Mouse (Mus musculus): ENCODE results near the gene Cmtm3.

Gene Cmtm3

DNA sequence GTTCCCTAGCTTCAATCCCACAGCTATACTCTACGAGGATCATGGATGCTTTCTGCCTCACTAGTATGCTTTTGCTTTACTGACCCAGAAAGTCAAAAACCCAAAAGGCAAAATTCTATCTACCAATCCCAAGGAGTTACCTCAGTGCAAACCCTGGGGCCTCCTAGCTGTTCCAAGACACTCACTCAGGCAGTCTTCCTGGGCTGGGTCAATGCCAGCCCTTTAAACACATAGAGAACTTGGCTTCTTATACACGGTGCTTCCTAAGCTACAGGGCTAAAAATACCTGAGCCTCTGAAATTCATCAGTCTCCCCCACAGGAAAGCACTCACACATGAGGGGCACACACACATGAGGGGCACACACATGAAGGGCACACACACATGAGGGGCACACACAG is 44.1 kb downstream of the Cmtm3 start:
- DNase-seq (ENCODE audit: low read depth, low spot score): no peak

DNA sequence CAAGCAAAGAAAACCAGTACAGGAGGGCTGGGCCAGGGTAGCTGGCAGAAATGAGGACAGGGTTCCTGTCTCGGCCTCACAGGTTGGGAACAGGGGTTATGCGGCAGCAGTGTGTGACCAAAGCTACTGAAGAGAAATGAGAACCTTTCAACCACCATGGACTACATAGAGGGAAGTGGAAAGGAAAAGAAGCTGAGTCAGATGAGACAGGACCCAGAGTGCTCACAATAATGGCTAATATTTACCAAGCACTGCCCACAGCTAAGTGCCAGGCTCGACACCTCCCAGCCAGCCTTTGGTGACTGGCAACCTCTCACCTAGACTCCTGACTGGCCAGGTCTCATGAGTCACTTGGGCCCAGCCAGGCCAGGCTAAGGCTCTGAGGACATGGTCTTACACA is 44.8 kb downstream of the Cmtm3 start:
- DNase-seq (ENCODE audit: low read depth, low spot score): no peak

DNA sequence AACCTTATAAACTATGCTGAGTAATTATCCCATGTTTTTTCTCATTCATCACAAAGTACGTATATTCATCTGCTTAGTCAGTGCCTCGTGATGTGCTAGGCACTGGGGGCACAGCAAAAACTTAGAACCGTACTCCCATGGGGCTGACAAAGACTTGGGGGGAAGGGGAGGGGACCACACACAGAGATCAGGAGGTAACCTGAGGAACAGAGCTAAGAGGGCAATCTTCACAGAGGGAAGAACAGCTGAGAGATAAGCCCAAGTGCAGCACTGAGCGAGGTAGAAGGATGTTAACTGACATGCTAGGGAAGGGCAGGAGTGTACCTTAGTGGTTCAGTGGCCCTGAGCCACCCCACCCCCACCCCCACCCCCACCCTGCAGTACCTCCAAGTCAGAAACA is 47.5 kb downstream of the Cmtm3 start:
- DNase-seq (ENCODE audit: low read depth, low spot score): no peak

DNA sequence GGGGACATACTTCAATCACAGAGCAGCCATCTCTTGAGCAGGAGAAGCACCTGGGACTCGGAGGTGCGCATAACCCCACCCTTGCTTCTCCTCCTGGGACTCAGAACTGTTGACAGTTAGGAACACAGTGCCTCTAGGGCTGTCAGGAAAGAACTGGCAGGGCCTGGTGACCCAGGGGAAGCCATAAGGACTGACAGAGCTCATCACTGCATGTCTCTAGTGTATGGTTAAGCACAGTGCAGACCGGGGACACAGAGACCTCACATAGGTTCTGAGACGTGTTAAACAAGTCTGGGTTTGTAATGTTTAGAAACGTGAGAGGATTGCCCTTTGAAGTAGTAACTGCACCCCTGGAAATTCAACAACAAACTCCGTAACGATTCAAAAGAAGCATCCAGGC is 48.3 kb downstream of the Cmtm3 start:
- no peak for DNase-seq (ENCODE audit: low read depth, low spot score)

GRCm38 (mm10) chr8:104387980-104388379 is 48.8 kb downstream of the Cmtm3 start:
- no peak for DNase-seq (ENCODE audit: low read depth, low spot score)

- no peak for DNase-seq (ENCODE audit: low read depth, low spot score)
Observed at GRCm38 (mm10) chr8:104390245-104390644, 51.0 kb downstream of the Cmtm3 start.

- no peak for DNase-seq (ENCODE audit: low read depth, low spot score)
Observed at GRCm38 (mm10) chr8:104393139-104393538, 53.9 kb downstream of the Cmtm3 start.

DNA sequence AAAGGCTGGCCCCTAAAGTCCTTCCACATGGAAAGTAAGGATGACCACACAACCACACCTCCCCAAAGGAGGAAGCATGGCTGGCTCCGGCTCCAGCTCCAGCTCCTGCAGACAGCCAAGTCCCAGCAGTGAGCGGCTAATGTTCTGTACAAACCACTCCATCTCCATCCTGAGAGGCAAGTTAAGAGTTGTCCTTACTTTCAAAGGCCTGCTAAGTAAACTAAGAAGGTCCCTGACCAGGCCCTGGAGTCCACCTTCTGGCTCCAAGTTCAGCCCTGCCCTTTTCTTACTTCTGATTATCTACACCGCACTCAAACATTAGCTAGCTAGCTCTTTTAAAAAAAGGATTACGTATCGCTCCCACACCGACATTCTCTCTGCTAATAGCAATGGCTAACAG is 54.6 kb downstream of the Cmtm3 start:
- no peak for DNase-seq (ENCODE audit: low read depth, low spot score)

GRCm38 (mm10) chr8:104394801-104395702 is 55.8 kb downstream of the Cmtm3 start:
- no peak for DNase-seq (ENCODE audit: low read depth, low spot score)

DNA sequence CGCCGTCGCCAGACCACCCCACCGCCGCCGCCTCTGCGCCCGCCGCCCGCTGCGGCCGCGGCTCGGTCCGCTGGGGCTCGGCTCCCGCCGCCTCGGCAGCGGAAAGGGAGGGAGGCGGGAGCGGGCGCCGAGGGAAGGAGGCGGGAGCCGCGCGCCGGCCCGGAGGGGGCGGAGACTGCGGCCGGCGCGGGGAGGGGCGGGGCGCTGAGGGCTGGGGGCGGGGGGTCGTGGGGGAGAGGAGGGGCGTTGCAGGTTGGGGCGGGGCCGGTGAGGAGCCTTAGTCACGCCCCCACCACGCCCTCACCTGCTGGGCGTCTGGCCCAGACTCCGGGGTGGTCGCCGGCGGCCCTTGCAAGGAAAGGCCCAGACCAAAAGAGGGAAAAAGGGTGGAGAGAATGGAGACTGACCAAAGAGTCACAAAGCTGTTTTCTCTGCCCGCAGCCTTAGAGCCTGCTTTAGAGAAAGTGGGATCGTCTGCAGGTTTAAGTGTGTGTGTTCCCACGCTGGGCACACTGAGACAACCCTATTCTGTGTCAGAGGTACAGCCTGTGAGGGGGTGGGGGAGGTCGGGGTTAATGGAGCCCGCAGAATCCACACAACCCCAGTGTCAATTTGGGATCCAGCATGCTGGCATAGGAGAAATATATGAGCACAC is 56.6 kb downstream of the Cmtm3 start, which contains the start of gene Cmtm4:
Gene Cmtm4, minus strand, starts transcription at position 105 of the 655 bp plus-strand sequence.
- peak; percentile 56 for DNase-seq (ENCODE audit: low read depth, low spot score)

Measured in retina, postnatal 7 days (tissue).